Comparison of ENCODE assay signal across 9 mouse cellular contexts in genomic region chr4:106939223-106939918, GRCm38 (mm10). TPM values are rescaled to one million over a fixed set of nuclear protein-coding genes. Genes with fewer than 3 reads are reported as not detected.
A peak's percentile ranks its signal among the peaks of the same experiment; 100 is the strongest.
DNase-seq lines count a peak whose midpoint lies in the region; ATAC-seq lines count a peak whose summit lies in the region.
"Had no signal": no experiment of that assay in that cellular context is flagged by ENCODE, and none has a peak within 500 bp of the region (broad histone marks: within the 10 kb centered on the region; RNA-seq: fewer than 3 reads in every experiment).

No protein-coding gene starts in this region.

- DNase-seq in cerebellum, adult 11 months, result peak; percentile 70
- DNase-seq in Muller cell, postnatal 12 days (ENCODE audit: inconsistent ontology term), result peak; percentile 61
- DNase-seq in embryo, embryonic 11 days, result peak; percentile 72
- DNase-seq in hindbrain, embryonic 11.5 days (ENCODE audit: low spot score), result peak; percentile 70
- DNase-seq in neural tube, embryonic 11.5 days (ENCODE audit: low spot score), result peak; percentile 76

- no peak overlapping the region for H3K4me2 ChIP-seq in hindbrain, embryonic 11.5 days (replicated peaks; ENCODE audit: low read depth, low read length)
- H3K4me2 ChIP-seq in limb, embryonic 12.5 days, result peak overlapping the region; percentile 5; the same call in 1 of the 2 replicates
- H3K4me2 ChIP-seq in neural tube, embryonic 11.5 days (ENCODE audit: low read depth), result peak overlapping the region; percentile 20; the same call in 1 of the 2 replicates

- no peaks in the 10 kb centered on the region for H3K36me3 ChIP-seq in hindbrain, embryonic 11.5 days (ENCODE audit: control insufficient read depth, insufficient read depth, low read length)
- peaks cover 81% of the 10 kb centered on the region for H3K36me3 ChIP-seq in limb, embryonic 12.5 days
- peaks cover 2% of the 10 kb centered on the region for H3K36me3 ChIP-seq in neural tube, embryonic 11.5 days (ENCODE audit: control insufficient read depth, insufficient read depth, low read length)

- peaks cover 67% of the 10 kb centered on the region for H3K4me1 ChIP-seq in hindbrain, embryonic 11.5 days (replicated peaks; ENCODE audit: control insufficient read depth, insufficient read depth, low read length)
- H3K4me1 ChIP-seq in limb, embryonic 12.5 days (replicated peaks), result peaks cover 97% of the 10 kb centered on the region
- H3K4me1 ChIP-seq in neural tube, embryonic 11.5 days (ENCODE audit: control insufficient read depth, insufficient read depth, low read length), result peaks cover 80% of the 10 kb centered on the region

- H3K27ac ChIP-seq in hindbrain, embryonic 11.5 days (ENCODE audit: low read depth, low read length), result peak overlapping the region; percentile 79
- H3K27ac ChIP-seq in limb, embryonic 12.5 days, result peak overlapping the region; percentile 8; the same call in 1 of the 2 replicates
- peak overlapping the region; percentile 83 for H3K27ac ChIP-seq in neural tube, embryonic 11.5 days (ENCODE audit: low read depth, low read length)

- WGBS in hindbrain, embryonic 11.5 days, result 12% methylated on average over 6 of the region's 6 CpGs
- 29% methylated on average over 6 of the region's 6 CpGs for whole genome bisulfite sequencing in limb, embryonic 12.5 days
- 16% methylated on average over 6 of the region's 6 CpGs for WGBS in neural tube, embryonic 11.5 days

- no peak for ATAC-seq in cerebellum, adult (ENCODE audit: insufficient number of reproducible peaks, low FRiP score, low TSS enrichment)
- peak; percentile 82 for ATAC-seq in hindbrain, embryonic 11.5 days (ENCODE audit: low FRiP score)
- 0 out of 2 replicates have a peak, but pooled peaks have one; percentile 12 for ATAC-seq in limb, embryonic 12.5 days (ENCODE audit: insufficient number of reproducible peaks, insufficient read depth, low FRiP score, low TSS enrichment, low read depth)
- ATAC-seq in neural tube, embryonic 11.5 days (ENCODE audit: insufficient read depth, low FRiP score, low TSS enrichment), result peak; percentile 82
- no peak for ATAC-seq in megakaryocyte progenitor cell, adult 5-6 weeks (replicated peaks; ENCODE audit: poor library complexity)

- H3K27me3 ChIP-seq in hindbrain, embryonic 11.5 days (ENCODE audit: control insufficient read depth, insufficient read depth, low read length), result no peaks in the 10 kb centered on the region
- no peaks in the 10 kb centered on the region for H3K27me3 ChIP-seq in limb, embryonic 12.5 days
- no peaks in the 10 kb centered on the region for H3K27me3 ChIP-seq in neural tube, embryonic 11.5 days (ENCODE audit: control insufficient read depth, insufficient read depth, low read length)

- no peak overlapping the region for H3K4me3 ChIP-seq in hindbrain, embryonic 11.5 days (ENCODE audit: low read depth, low read length)
- H3K4me3 ChIP-seq in limb, embryonic 12.5 days (replicated peaks), result no peak overlapping the region
- no peak overlapping the region for H3K4me3 ChIP-seq in neural tube, embryonic 11.5 days (ENCODE audit: low read depth, low read length)
- H3K4me3 ChIP-seq: erythroblast, embryonic 14.5 days had no signal

- H3K9me3 ChIP-seq in hindbrain, embryonic 11.5 days (ENCODE audit: control insufficient read depth, low read length), result no peaks in the 10 kb centered on the region
- H3K9me3 ChIP-seq in limb, embryonic 12.5 days, result no peaks in the 10 kb centered on the region
- H3K9me3 ChIP-seq in neural tube, embryonic 11.5 days (ENCODE audit: control insufficient read depth, low read length), result no peaks in the 10 kb centered on the region

- peak overlapping the region; percentile 32; the same call in 1 of the 2 replicates for H3K9ac ChIP-seq in hindbrain, embryonic 11.5 days (ENCODE audit: low read depth, low read length)
- H3K9ac ChIP-seq in limb, embryonic 12.5 days (replicated peaks), result no peak overlapping the region
- H3K9ac ChIP-seq in neural tube, embryonic 11.5 days (ENCODE audit: low read length), result no peak overlapping the region

RNA-seq across cellular contexts. Expression of gene Ssbp3, which starts 28.9 kb away (rescaled TPM):
- 141 and 159 TPM in 2 replicates for polyA plus RNA-seq in hindbrain, embryonic 11.5 days (2014; fragmentation: Nextera tagmentation; extraction: Ambion mirVana)
- 278 and 295 TPM in 2 replicates for polyA plus RNA-seq in limb, embryonic 12.5 days (2016; fragmentation: Nextera tagmentation; extraction: Ambion mirVana)
- polyA plus RNA-seq in neural tube, embryonic 11.5 days (2014; fragmentation: Nextera tagmentation; extraction: Ambion mirVana), result 142 and 145 TPM in 2 replicates
- total RNA-seq in megakaryocyte progenitor cell, adult 5-6 weeks (2015), result 35.5 and 36.5 TPM in 2 replicates
- total RNA-seq in megakaryocyte progenitor cell, adult 5-6 weeks (2017), result 16.0 and 30.8 TPM in 2 replicates

Comparison
In these comparisons a context has a peak if more than half of its experiments do, and no peak if none do; other contexts are left out.
1. ATAC-seq: peak in hindbrain, embryonic 11.5 days (single experiment), limb, embryonic 12.5 days (single experiment) and neural tube, embryonic 11.5 days (single experiment); none in cerebellum, adult (single experiment) and megakaryocyte progenitor cell, adult 5-6 weeks (single experiment).
2. H3K27ac ChIP-seq: peak in every context shown above with its lines; median percentile 83 in neural tube, embryonic 11.5 days; 79 in hindbrain, embryonic 11.5 days; 8 in limb, embryonic 12.5 days.
3. Peak in every context shown above with its lines, with median percentiles within 50 percentile points of each other: DNase-seq.